Mouse (Mus musculus) heart, postnatal 0 days (tissue): ENCODE measurements around the gene Il1f5.

Experiments
- CTCF ChIP-seq: IDR thresholded peaks from 2 replicates; pipeline ENCODE4 v1.5.1; 2016; ENCODE audit warnings: antibody characterized with exemption, control low read depth, low read depth
- EP300 ChIP-seq: IDR thresholded peaks from 2 replicates; pipeline ENCODE4 v1.6.1; 2016; ENCODE audit warnings: antibody characterized with exemption, low read depth

- TF ChIP-seq CTCF (no peak), EP300 (no peak)
Measured at GRCm38 (mm10) chr2:24267503-24267902, 9.3 kb upstream of the Il1f5 start.
